Mouse (Mus musculus) MEL (cell line): ENCODE measurements around the gene Tln2. TPM values are rescaled to one million over a fixed set of nuclear protein-coding genes. Genes with fewer than 3 reads are reported as not detected.

Experiments
- DNase-seq: peaks from one replicate; pipeline ENCODE4 v3.0.0; 2011; ENCODE audit warnings: low read depth, low spot score
- H3K27ac ChIP-seq: 2 replicates; pipeline ENCODE4 v1.5.1; 2012; ENCODE audit warnings: low read depth, mild to moderate bottlenecking, control low read depth, low read length, moderate library complexity; ENCODE audit not compliant: control insufficient read depth
- H3K27me3 ChIP-seq, 2 experiments: fragments of 150-350 bp in 1 of 2; sonication (generic) in 1 of 2; 2 replicates each; pipeline ENCODE4 v1.6.1; 2012; ENCODE audit warnings: low read length in 2 of 2, mild to moderate bottlenecking in 2 of 2, improper control_type of control experiment in 1 of 2, moderate library complexity in 1 of 2; ENCODE audit not compliant: insufficient read depth in 2 of 2, control insufficient read depth in 1 of 2
- H3K36me3 ChIP-seq, 2 experiments: 2 replicates each; pipeline ENCODE4 v1.6.1; 2012 to 2014; ENCODE audit warnings: low read length in 2 of 2, improper control_type of control experiment in 1 of 2, inconsistent platforms in 1 of 2, mild to moderate bottlenecking in 1 of 2; ENCODE audit not compliant: insufficient read depth in 2 of 2, control insufficient read depth in 1 of 2
- H3K4me1 ChIP-seq, 2 experiments: fragments of 150-350 bp in 1 of 2; sonication (generic) in 1 of 2; 2 replicates each; pipeline ENCODE4 v1.6.1; 2012; ENCODE audit warnings: low read length in 2 of 2, improper control_type of control experiment in 1 of 2, mild to moderate bottlenecking in 1 of 2; ENCODE audit not compliant: insufficient read depth in 2 of 2, control insufficient read depth in 1 of 2
- H3K4me3 ChIP-seq, 2 experiments: fragments of 150-350 bp in 1 of 2; sonication (generic) in 1 of 2; 2 replicates each; pipeline ENCODE4 v1.5.1; 2012; ENCODE audit warnings: low read depth in 2 of 2, low read length in 2 of 2, mild to moderate bottlenecking in 2 of 2, moderate library complexity in 2 of 2, control low read depth in 1 of 2, improper control_type of control experiment in 1 of 2; ENCODE audit not compliant: control insufficient read depth in 1 of 2, insufficient read depth in 1 of 2
- H3K79me2 ChIP-seq: 2 replicates; pipeline ENCODE4 v1.6.1; 2012; ENCODE audit warnings: mild to moderate bottlenecking, low read length, moderate library complexity; ENCODE audit not compliant: control insufficient read depth, poor library complexity, insufficient read depth
- H3K9ac ChIP-seq: 2 replicates; pipeline ENCODE4 v1.6.1; 2012; ENCODE audit warnings: low read depth, mild to moderate bottlenecking, control low read depth, low read length, moderate library complexity; ENCODE audit not compliant: control insufficient read depth, poor library complexity, severe bottlenecking
- H3K9me3 ChIP-seq: fragments of 150-350 bp; sonication (generic); replicated peaks from 2 replicates; pipeline ENCODE4 v1.6.1; 2012; ENCODE audit warnings: mild to moderate bottlenecking, low read length, improper control_type of control experiment, moderate library complexity; ENCODE audit not compliant: insufficient read depth
- BHLHE40 ChIP-seq: IDR thresholded peaks from 2 replicates; pipeline ENCODE4 v1.6.1; 2012; ENCODE audit warnings: low read depth, mild to moderate bottlenecking, inconsistent platforms, low read length, improper control_type of control experiment, borderline replicate concordance
- CHD1 ChIP-seq: IDR thresholded peaks from 2 replicates; pipeline ENCODE4 v1.6.1; 2012; ENCODE audit warnings: low read depth, mild to moderate bottlenecking, inconsistent platforms, low read length, improper control_type of control experiment
- CHD2 ChIP-seq: IDR thresholded peaks from 2 replicates; pipeline ENCODE4 v1.6.1; 2011; ENCODE audit warnings: low read length, improper control_type of control experiment
- E2F4 ChIP-seq: IDR thresholded peaks from 2 replicates; pipeline ENCODE4 v1.6.1; 2011; ENCODE audit warnings: low read depth, low read length, improper control_type of control experiment, borderline replicate concordance
- ELF1 ChIP-seq: IDR thresholded peaks from 2 replicates; pipeline ENCODE4 v1.6.1; 2014; ENCODE audit warnings: low read depth, mild to moderate bottlenecking, inconsistent platforms, low read length, improper control_type of control experiment, moderate library complexity
- EP300 ChIP-seq, 2 experiments: IDR thresholded peaks; 2 replicates each; pipeline ENCODE4 v1.6.1; 2011; ENCODE audit warnings: improper control_type of control experiment in 2 of 2, low read length in 2 of 2, low read depth in 1 of 2, mild to moderate bottlenecking in 1 of 2
- GABPA ChIP-seq: IDR thresholded peaks from 2 replicates; pipeline ENCODE4 v1.6.1; 2012; ENCODE audit warnings: low read depth, mild to moderate bottlenecking, inconsistent platforms, low read length, improper control_type of control experiment, moderate library complexity
- GATA1 ChIP-seq: IDR thresholded peaks from 2 replicates; pipeline ENCODE4 v1.6.1; 2011; ENCODE audit warnings: low read depth, low read length, improper control_type of control experiment
- HCFC1 ChIP-seq: IDR thresholded peaks from 2 replicates; pipeline ENCODE4 v1.6.1; 2012; ENCODE audit warnings: low read depth, mild to moderate bottlenecking, inconsistent platforms, low read length, improper control_type of control experiment, moderate library complexity
- JUND ChIP-seq: IDR thresholded peaks from 2 replicates; pipeline ENCODE4 v1.6.1; 2011; ENCODE audit warnings: low read depth, mild to moderate bottlenecking, improper control_type of control experiment, low read length
- KAT2A ChIP-seq: conservative IDR thresholded peaks from 2 replicates; pipeline ENCODE4 v1.6.1; 2012; ENCODE audit warnings: low read depth, low read length, improper control_type of control experiment, inconsistent platforms
- MAFK ChIP-seq: IDR thresholded peaks from 2 replicates; pipeline ENCODE4 v1.6.1; 2011; ENCODE audit warnings: low read depth, mild to moderate bottlenecking, low read length, improper control_type of control experiment, borderline replicate concordance
- MAX ChIP-seq: IDR thresholded peaks from 2 replicates; pipeline ENCODE4 v1.6.1; 2011; ENCODE audit warnings: low read length, improper control_type of control experiment
- MAZ ChIP-seq: IDR thresholded peaks from 2 replicates; pipeline ENCODE4 v1.6.1; 2012; ENCODE audit warnings: low read depth, mild to moderate bottlenecking, inconsistent platforms, low read length, improper control_type of control experiment
- MEF2A ChIP-seq: IDR thresholded peaks from 2 replicates; pipeline ENCODE4 v1.6.1; 2014; ENCODE audit warnings: low read depth, mild to moderate bottlenecking, inconsistent platforms, low read length, improper control_type of control experiment; ENCODE audit not compliant: poor library complexity, insufficient replicate concordance, severe bottlenecking; ENCODE audit errors: extremely low read depth
- MXI1 ChIP-seq: IDR thresholded peaks from 2 replicates; pipeline ENCODE4 v1.6.1; 2011; ENCODE audit warnings: mild to moderate bottlenecking, low read depth, low read length, improper control_type of control experiment
- NELFE ChIP-seq: IDR thresholded peaks from 2 replicates; pipeline ENCODE4 v1.6.1; 2011; ENCODE audit warnings: low read depth, low read length, improper control_type of control experiment
- POLR2AphosphoS2 ChIP-seq: IDR thresholded peaks from 2 replicates; pipeline ENCODE4 v1.6.1; 2011; ENCODE audit warnings: low read length, improper control_type of control experiment
- RCOR1 ChIP-seq: IDR thresholded peaks from 2 replicates; pipeline ENCODE4 v1.6.1; 2012; ENCODE audit warnings: low read depth, mild to moderate bottlenecking, inconsistent platforms, low read length, improper control_type of control experiment
- TBP ChIP-seq: IDR thresholded peaks from 2 replicates; pipeline ENCODE4 v1.8.0; 2011; ENCODE audit warnings: low read depth, low read length, improper control_type of control experiment
- USF2 ChIP-seq, 2 experiments: IDR thresholded peaks; 2 replicates each; pipeline ENCODE4 v1.6.1; 2011 to 2012; ENCODE audit warnings: improper control_type of control experiment in 2 of 2, low read length in 2 of 2, borderline replicate concordance in 1 of 2, inconsistent platforms in 1 of 2, low read depth in 1 of 2, mild to moderate bottlenecking in 1 of 2; ENCODE audit not compliant: insufficient read depth in 1 of 2
- ZKSCAN1 ChIP-seq: IDR thresholded peaks from 2 replicates; pipeline ENCODE4 v1.6.1; 2012; ENCODE audit warnings: low read depth, mild to moderate bottlenecking, inconsistent platforms, low read length, improper control_type of control experiment, moderate library complexity
- ZNF384 ChIP-seq: IDR thresholded peaks from 2 replicates; pipeline ENCODE4 v1.6.1; 2012; ENCODE audit warnings: low read depth, mild to moderate bottlenecking, inconsistent platforms, low read length, improper control_type of control experiment
- polyA plus RNA-seq, 2 experiments: library from polyadenylated mRNA; stranded (reverse) in 1 of 2; unstranded in 1 of 2; fragments of >175 nt in 1 of 2; fragments of >200 nt in 1 of 2; gene quantifications; 2 replicates each; pipeline versions ENCODE4 v1.2.1 to v1.2.4; 2012; ENCODE audit warnings: low replicate concordance in 2 of 2, low read depth in 1 of 2; ENCODE audit not compliant: insufficient read length in 2 of 2, insufficient read depth in 1 of 2, missing spikeins in 1 of 2
- total RNA-seq: library from RNA; depleted of rRNA; stranded (reverse); fragments of 300-350 nt; gene quantifications from 2 replicates; pipeline ENCODE4 v1.2.3, GENCODE M21; 2012

Gene Tln2
- total and polyA plus RNA-seq, 3 experiments, result not detected

DNA sequence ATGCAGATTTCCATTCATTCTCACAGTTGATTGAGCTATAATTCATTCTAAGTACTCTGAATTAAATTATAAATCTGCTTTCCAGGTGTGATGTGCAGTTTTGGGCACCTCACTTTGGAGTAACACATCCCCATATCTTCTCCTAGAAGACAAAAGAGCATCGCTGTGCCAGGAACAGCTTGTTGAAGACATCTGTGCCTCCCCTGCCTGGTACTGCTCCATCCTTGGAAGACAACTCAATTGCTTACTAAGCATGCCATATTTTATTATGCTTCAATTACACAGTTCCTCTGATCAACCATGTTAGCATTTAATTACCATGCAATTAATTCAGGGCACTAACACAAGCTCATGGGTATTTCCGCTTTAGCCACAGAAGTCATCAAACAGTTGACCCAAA lies 31.8 kb downstream of the Tln2 start:
- no peaks in the 10 kb centered on the region for H3K27me3 ChIP-seq
- TF ChIP-seq EP300 (IDR thresholded peaks at IDR 0.05; ENCODE audit: low read depth in 1 of 2, low read length in 2 of 2) (no peak), RCOR1 (no peak), NELFE (no peak), MAZ (no peak), MAFK (no peak), ELF1 (no peak), HCFC1 (no peak), ZNF384 (no peak), MEF2A (no peak), GATA1 (no peak), MAX (no peak), GABPA (no peak), KAT2A (no peak), POLR2AphosphoS2 (no peak), JUND (no peak), USF2 (IDR thresholded peaks at IDR 0.05; ENCODE audit: borderline replicate concordance in 1 of 2, insufficient read depth in 1 of 2, low read depth in 1 of 2, low read length in 2 of 2) (no peak), CHD2 (no peak)
- TF ChIP-seq, all 39 proteins: peak for 0
- no peak overlapping the region for H3K9ac ChIP-seq
- no peaks in the 10 kb centered on the region for H3K36me3 ChIP-seq
- no peak overlapping the region for H3K4me3 ChIP-seq
- H3K9me3 ChIP-seq, result no peaks in the 10 kb centered on the region
- no peak overlapping the region for H3K27ac ChIP-seq
- DNase-seq, result no peak
- no peaks in the 10 kb centered on the region for H3K79me2 ChIP-seq
- H3K4me1 ChIP-seq, result no peaks in the 10 kb centered on the region

DNA sequence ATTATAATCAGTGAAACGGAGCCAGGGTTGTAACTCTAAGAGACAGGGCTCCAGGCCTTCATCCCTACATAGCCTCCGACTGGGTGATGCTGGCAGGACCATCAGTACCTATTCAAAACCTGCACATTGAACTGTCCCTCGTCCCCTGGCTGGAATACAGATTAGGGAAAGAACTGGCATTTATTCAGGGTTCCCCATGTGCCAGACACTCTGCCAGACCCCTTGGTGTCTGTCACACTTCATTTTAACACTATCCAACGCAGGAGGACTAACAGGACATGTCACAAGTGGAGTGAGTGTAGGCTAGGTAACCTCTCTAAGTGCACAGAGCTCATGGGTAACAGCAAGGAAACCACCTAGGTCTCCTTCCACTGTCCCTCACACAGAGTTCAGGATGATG lies 37.8 kb downstream of the Tln2 start:
- TF ChIP-seq MXI1 (no peak), KAT2A (no peak), E2F4 (no peak), HCFC1 (no peak), CHD1 (no peak), ZKSCAN1 (no peak), BHLHE40 (no peak), ELF1 (no peak), GABPA (no peak), MEF2A (no peak), USF2 (IDR thresholded peaks at IDR 0.05; ENCODE audit: borderline replicate concordance in 1 of 2, insufficient read depth in 1 of 2, low read depth in 1 of 2, low read length in 2 of 2) (no peak), MAFK (no peak), TBP (no peak), POLR2AphosphoS2 (no peak), NELFE (no peak)
- Histone ChIP-seq H3K36me3 (no peaks in the 10 kb centered on the region), H3K9ac (no peak overlapping the region), H3K79me2 (no peaks in the 10 kb centered on the region), H3K4me3 (no peak overlapping the region), H3K27me3 (no peaks in the 10 kb centered on the region), H3K4me1 (no peaks in the 10 kb centered on the region), H3K9me3 (no peaks in the 10 kb centered on the region), H3K27ac (no peak overlapping the region)
- no peak for DNase-seq
